Mouse (Mus musculus) embryonic facial prominence, embryonic 14.5 days (tissue): ENCODE measurements around the gene Chrm4. TPM values are rescaled to one million over a fixed set of nuclear protein-coding genes. Genes with fewer than 3 reads are reported as not detected.

Experiments used
- ATAC-seq: fragments of 200-750 bp; cut with Nextera tagmentation; 2 replicates; pipeline ENCODE4 v1.8.0; 2017; ENCODE audit warnings: low read depth, moderate number of reproducible peaks, moderate TSS enrichment
- DNase-seq: peaks from one replicate; pipeline ENCODE4 v3.0.0-alpha.2; 2015; ENCODE audit warnings: low spot score
- H3K27ac ChIP-seq: fragments of 300-500 bp; sonication (generic); replicated peaks from 2 replicates; pipeline ENCODE4 v1.5.1; 2014; ENCODE audit warnings: low read depth, mild to moderate bottlenecking, low read length, moderate library complexity
- H3K27me3 ChIP-seq: fragments of 300-500 bp; sonication (generic); replicated peaks from 2 replicates; pipeline ENCODE4 v1.6.1; 2014; ENCODE audit warnings: low read length; ENCODE audit not compliant: control insufficient read depth, insufficient read depth
- H3K36me3 ChIP-seq: fragments of 300-500 bp; sonication (generic); 2 replicates; pipeline ENCODE4 v1.6.1; 2014; ENCODE audit warnings: low read length, mixed read lengths; ENCODE audit not compliant: control insufficient read depth, insufficient read depth
- H3K4me1 ChIP-seq: fragments of 300-500 bp; sonication (generic); 2 replicates; pipeline ENCODE4 v1.6.1; 2014; ENCODE audit warnings: antibody characterized with exemption, low read length; ENCODE audit not compliant: control insufficient read depth, insufficient read depth
- H3K4me2 ChIP-seq: fragments of 300-500 bp; sonication (generic); 2 replicates; pipeline ENCODE4 v1.6.1; 2014; ENCODE audit warnings: low read depth, mild to moderate bottlenecking, low read length, moderate library complexity, mixed read lengths
- H3K4me3 ChIP-seq: fragments of 300-500 bp; sonication (generic); 2 replicates; pipeline ENCODE4 v1.5.1; 2014; ENCODE audit warnings: low read depth, mild to moderate bottlenecking, low read length
- H3K9ac ChIP-seq: fragments of 300-500 bp; sonication (generic); 2 replicates; pipeline ENCODE4 v1.6.1; 2014; ENCODE audit warnings: low read depth, mild to moderate bottlenecking, low read length, moderate library complexity, mixed read lengths
- H3K9me3 ChIP-seq: fragments of 300-500 bp; sonication (generic); 2 replicates; pipeline ENCODE4 v1.6.1; 2016; ENCODE audit warnings: low read length; ENCODE audit not compliant: control insufficient read depth
- WGBS: fragments of 180-500 bp; shearing (Covaris S2); extraction: QIAGEN DNeasy Blood & Tissue Kit; methylation state at CpG from one replicate; pipeline ENCODE4 v1.1.7; 2014; 5-methylcytosine and 5-hydroxymethylcytosine counted together
- polyA plus RNA-seq: library from polyadenylated mRNA; unstranded; fragments of >200 nt; fragmentation: Nextera tagmentation; extraction: Ambion mirVana; gene quantifications from 2 replicates; pipeline ENCODE4 v1.2.1, GENCODE M21; 2014

The Chrm4 gene
- polyA plus RNA-seq, 1 experiment from 2014 or later = 0.31 TPM

- Histone ChIP-seq H3K4me2 (no peak overlapping the region), H3K9me3 (no peaks in the 10 kb centered on the region), H3K27ac (no peak overlapping the region), H3K27me3 (no peaks in the 10 kb centered on the region), H3K4me1 (peaks cover 21% of the 10 kb centered on the region), H3K9ac (no peak overlapping the region), H3K36me3 (peaks cover 4% of the 10 kb centered on the region; the same call in 1 of the 2 replicates), H3K4me3 (no peak overlapping the region)
- no peak for ATAC-seq
- no peak for DNase-seq
- WGBS = 91% methylated on average over 4 of the region's 4 CpGs
These were observed 28.1 kb downstream of the Chrm4 start for GRCm38 (mm10) chr2:91955121-91955591.

GRCm38 (mm10) chr2:91955875-91956274 lies 28.8 kb downstream of the Chrm4 start:
- 78% methylated on average over 6 of the region's 6 CpGs for WGBS

DNA sequence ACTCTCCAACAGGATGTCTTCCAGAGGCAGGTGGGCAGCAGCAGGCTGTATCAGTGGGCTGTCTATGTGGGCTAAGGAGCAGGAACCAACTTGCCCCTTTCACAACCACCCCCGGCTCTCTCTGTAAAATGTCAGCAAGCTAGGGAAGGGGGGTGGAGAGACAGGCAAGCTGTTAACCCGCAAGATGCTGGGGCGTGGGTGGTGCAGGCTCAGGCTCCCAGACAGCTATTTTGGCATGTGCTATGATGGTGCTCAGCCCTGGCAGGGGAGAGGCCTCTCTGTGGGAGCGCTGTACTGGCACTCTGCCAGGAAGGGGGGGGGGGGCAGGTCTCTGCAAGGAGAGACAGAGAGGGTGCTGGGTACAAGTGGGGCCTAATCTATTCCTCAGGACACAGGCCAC lies 30.0 kb downstream of the Chrm4 start:
- no peak overlapping the region for H3K4me2 ChIP-seq
- H3K4me3 ChIP-seq = no peak overlapping the region
- DNase-seq (peak; percentile 85), ATAC-seq (peak; percentile 82)
- peaks cover 4% of the 10 kb centered on the region; the same call in 1 of the 2 replicates for H3K36me3 ChIP-seq
- no peak overlapping the region for H3K27ac ChIP-seq
- H3K4me1 ChIP-seq = peaks cover 16% of the 10 kb centered on the region
- no peak overlapping the region for H3K9ac ChIP-seq
- H3K9me3 ChIP-seq = no peaks in the 10 kb centered on the region
- 20% methylated on average over 2 of the region's 4 CpGs for WGBS
- H3K27me3 ChIP-seq = no peaks in the 10 kb centered on the region

More at GRCm38 (mm10) chr2:91955875-91956274, 28.8 kb downstream of the Chrm4 start:
- no peak overlapping the region for H3K4me3 ChIP-seq
- no peaks in the 10 kb centered on the region for H3K9me3 ChIP-seq
- H3K4me1 ChIP-seq = peaks cover 14% of the 10 kb centered on the region
- ATAC-seq (no peak), DNase-seq (no peak)
- peaks cover 4% of the 10 kb centered on the region; the same call in 1 of the 2 replicates for H3K36me3 ChIP-seq
- H3K9ac ChIP-seq = no peak overlapping the region
- H3K27me3 ChIP-seq = no peaks in the 10 kb centered on the region
- H3K27ac ChIP-seq = no peak overlapping the region
- no peak overlapping the region for H3K4me2 ChIP-seq

DNA sequence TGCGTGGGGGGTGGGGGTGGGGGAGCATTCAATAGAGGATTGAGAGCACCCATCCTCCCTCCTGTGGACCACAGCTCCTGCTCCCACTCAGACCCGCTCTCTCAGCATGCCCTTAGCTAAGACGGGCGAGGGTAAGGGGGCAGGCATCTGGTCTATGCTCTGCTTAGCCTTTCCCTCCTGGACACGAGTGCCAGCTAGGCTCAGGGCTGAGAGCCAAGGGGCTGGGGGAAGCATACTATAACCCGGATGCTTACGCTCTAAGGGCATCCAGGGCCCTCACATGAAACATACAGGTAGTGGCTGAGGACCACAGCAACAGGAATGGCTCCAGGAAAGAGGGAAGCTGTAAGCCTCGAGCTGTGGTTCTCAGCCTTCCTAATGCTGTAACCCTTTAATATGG lies 31.0 kb downstream of the Chrm4 start:
- 89% methylated on average over 8 of the region's 8 CpGs for WGBS
- ATAC-seq = no peak

DNA sequence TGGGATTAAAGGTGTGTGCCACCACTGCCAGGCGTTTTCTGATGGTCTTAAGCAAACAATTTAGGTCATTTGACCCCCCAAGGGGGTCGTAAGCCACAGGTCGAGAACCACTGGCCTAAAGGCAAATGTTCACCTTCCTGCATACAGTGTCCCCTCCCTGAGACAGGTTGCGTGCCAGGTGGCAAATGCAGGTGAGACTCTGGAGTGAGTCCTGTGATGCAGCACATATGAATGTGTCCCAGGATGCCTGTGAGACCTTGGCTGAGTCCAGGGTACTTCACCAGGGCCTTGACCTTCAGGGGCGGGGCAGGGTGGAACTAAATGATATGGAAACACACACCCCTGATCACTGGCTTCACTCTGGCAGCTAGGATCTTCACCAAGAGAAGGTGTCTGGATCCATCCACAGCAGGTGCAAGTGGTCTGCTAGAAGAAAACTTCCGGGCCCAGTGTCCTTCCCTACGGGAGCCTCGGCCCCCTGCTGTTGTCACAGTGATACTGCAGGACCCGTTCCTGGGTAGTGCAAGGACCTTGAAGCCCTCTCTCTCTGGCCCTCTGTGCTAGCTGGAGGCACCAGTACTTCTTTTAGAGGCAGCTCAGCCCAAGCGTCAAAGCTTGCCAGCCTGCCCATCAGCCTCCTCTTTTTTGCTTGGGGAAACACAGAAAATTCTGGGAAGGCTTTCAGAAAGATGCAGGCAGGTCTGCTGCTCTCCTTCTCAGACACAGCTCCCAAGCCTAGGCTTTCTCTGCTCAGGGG lies 31.8 kb downstream of the Chrm4 start:
- no peak for ATAC-seq
- Histone ChIP-seq H3K9ac (no peak overlapping the region), H3K27ac (no peak overlapping the region), H3K36me3 (peaks cover 4% of the 10 kb centered on the region; the same call in 1 of the 2 replicates), H3K4me2 (no peak overlapping the region), H3K27me3 (no peaks in the 10 kb centered on the region), H3K9me3 (no peaks in the 10 kb centered on the region), H3K4me1 (peaks cover 22% of the 10 kb centered on the region), H3K4me3 (no peak overlapping the region)
- peak; percentile 52 for DNase-seq
- 44% methylated on average over 9 of the region's 10 CpGs for WGBS

More for the DNA sequence above, 31.0 kb downstream of the Chrm4 start:
- no peak for DNase-seq
- H3K9ac ChIP-seq = no peak overlapping the region
- H3K27ac ChIP-seq = no peak overlapping the region
- peaks cover 23% of the 10 kb centered on the region for H3K4me1 ChIP-seq
- H3K9me3 ChIP-seq = no peaks in the 10 kb centered on the region
- no peak overlapping the region for H3K4me3 ChIP-seq
- H3K4me2 ChIP-seq = no peak overlapping the region
- H3K36me3 ChIP-seq = peaks cover 4% of the 10 kb centered on the region; the same call in 1 of the 2 replicates
- no peaks in the 10 kb centered on the region for H3K27me3 ChIP-seq

DNA sequence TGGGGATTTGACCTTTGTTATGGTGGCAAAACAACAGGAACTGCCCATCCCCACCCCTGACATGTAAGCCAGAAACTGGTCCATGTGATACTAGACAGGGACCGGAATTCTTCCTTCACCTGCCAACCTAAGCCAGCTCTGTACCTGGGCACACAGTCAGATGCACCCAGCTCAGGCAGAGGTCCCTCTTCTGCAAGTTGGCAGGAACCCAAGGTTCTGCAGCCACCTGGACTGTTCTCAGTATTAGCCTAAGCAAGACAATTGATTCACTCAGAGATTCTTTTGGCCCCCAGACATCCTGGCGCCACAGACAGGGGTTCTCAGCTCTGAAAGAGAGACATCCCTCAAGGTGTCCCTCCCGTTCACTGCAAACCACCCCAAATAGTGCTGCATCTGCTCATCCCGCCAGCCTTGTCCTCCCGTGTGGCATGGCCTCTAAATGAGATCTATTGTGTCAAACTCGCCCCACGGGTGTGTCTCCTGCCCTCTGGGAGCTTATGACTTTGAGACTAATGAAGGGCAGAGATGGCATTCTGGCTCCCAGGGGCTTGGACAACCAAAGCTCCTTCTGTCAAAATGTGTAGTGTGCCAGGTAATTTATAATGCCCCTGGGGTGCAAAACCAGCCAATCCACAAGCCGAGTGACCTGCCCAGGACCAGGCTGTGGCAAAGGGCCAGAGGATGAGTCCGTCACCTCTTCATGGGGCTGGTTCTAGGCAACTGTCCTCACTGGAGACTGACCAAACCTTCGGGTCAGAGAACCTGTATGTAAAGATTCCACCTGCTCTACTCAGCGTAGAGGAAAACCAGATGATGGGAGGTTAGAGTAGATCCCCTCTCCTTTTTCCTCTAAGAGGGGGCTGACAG lies 32.7 kb downstream of the Chrm4 start:
- ATAC-seq = no peak
- no peak overlapping the region for H3K4me3 ChIP-seq
- H3K36me3 ChIP-seq = peaks cover 1% of the 10 kb centered on the region; the same call in 1 of the 2 replicates
- H3K9me3 ChIP-seq = no peaks in the 10 kb centered on the region
- H3K9ac ChIP-seq = no peak overlapping the region
- no peak for DNase-seq
- no peaks in the 10 kb centered on the region for H3K27me3 ChIP-seq
- WGBS = 76% methylated on average over 11 of the region's 11 CpGs
- peaks cover 20% of the 10 kb centered on the region for H3K4me1 ChIP-seq
- no peak overlapping the region for H3K27ac ChIP-seq
- no peak overlapping the region for H3K4me2 ChIP-seq

DNA sequence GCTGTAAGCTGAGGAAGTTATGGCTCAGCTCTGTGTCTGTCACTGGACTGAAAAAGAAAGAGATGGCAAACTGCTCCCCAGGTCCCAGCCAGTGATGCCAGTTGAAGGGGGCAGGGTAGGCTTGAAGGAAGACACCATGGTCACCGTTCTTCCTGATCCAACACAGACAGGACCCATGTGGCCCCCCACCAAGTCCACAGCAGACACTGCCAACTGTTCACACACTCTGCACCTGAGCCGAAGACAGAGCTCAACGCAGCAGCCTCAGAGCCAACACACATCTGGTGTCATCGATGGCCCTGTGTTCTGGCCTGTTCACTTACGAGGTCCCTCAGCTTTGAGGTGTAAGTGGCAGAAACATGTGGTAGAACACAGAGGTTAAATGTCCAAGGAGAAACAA lies 33.4 kb downstream of the Chrm4 start:
- ATAC-seq = no peak
- Histone ChIP-seq H3K4me3 (no peak overlapping the region), H3K4me1 (peaks cover 24% of the 10 kb centered on the region)

DNA sequence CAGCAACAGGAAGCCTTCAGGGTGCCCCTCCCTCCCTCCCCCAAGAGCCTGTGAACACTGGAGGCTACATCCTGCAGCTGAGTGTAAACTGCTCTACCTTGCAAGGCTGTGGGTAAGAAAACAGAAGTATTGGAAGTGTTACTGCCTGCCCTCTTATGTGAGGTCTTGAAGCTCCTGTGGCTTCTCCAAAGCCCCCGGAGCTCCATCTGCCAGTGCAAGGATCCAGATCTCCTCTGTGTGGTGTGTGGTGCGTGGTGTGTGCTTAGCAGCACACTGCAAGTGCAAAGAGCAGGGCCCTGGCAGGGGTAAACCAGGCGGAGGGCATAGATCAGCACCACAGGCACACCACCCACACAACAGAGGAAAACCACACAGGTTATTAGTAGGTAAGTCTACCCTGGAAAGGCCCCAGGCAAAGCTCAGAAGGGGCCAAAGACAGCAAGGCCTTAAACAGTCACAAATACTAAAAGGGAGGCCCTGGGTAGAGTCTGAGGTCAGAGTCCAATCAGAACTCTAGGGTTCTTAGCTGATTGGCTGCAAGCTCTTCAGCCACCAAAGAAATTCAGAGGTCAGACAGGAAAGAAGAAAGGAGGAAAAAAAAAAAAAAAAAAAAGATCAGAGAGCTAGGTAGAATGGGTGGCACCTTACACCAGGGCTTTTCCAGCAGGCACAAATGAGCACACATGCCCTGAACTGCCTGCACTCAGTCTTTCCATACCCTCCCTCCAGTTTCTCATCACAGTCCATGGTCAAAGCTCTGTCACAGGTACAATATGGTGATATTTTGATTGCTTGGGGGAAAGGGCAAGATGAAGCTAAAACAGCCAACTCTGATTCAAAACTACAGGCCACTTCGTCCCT lies 35.1 kb downstream of the Chrm4 start:
- no peak for ATAC-seq
- Histone ChIP-seq H3K9ac (peak overlapping the region; percentile 89), H3K9me3 (no peaks in the 10 kb centered on the region), H3K4me3 (peak overlapping the region; percentile 89), H3K36me3 (no peaks in the 10 kb centered on the region), H3K27ac (no peak overlapping the region), H3K27me3 (no peaks in the 10 kb centered on the region), H3K4me1 (peaks cover 23% of the 10 kb centered on the region), H3K4me2 (peak overlapping the region; percentile 91)
- no peak for DNase-seq
- WGBS = 56% methylated on average over 4 of the region's 4 CpGs

More for the DNA sequence above, 33.4 kb downstream of the Chrm4 start:
- Histone ChIP-seq H3K27me3 (no peaks in the 10 kb centered on the region), H3K36me3 (no peaks in the 10 kb centered on the region), H3K27ac (no peak overlapping the region), H3K9me3 (no peaks in the 10 kb centered on the region), H3K9ac (no peak overlapping the region), H3K4me2 (no peak overlapping the region)
- 89% methylated on average over 5 of the region's 5 CpGs for WGBS
- no peak for DNase-seq
